Mouse (Mus musculus): ENCODE results near the gene Tas1r1.

Tas1r1 gene

DNA sequence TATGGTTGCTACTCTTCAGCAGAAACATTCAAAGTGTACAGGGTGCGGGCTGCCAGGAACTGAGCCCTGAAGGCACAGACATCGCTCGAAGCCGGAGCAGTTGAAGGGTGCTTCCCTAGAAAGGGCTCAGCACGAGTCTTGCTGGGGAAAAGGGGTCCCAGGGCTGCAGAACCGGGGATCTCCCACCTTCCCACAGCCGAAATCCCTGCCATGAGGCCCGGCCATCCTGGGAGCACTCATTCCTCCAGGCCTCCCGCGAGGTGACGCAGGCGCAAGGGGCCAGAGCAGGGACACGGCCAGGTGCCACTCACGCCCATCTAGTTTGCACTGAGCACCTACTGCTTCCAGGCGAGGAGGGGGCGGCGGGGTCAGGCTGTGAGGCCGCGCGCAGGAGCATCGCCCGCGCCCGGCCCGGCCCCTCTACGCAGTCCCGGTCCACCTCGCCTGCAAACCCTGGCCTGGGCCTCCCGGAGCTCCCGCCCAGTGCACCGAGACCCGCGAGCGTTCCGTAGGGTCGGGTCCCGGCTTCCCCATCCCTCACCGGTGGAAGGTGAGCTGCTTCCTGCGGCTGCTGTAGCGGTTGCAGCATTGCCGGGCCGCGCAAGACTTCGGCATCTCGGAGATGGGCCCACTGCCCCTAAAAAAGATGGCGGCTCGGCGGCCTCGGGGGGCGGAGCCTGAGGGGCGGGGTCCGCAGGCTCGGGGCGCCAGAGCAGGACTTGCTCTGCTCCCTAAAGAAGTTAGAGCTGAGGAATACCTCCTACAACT lies 49.8 kb downstream of the Tas1r1 start, which contains the start of gene Thap3:
TSS of gene Thap3 (minus strand) at position 656 of the 768 bp plus-strand sequence.
- DNase-seq (ENCODE audit: low read depth) = peak; percentile 68

DNA sequence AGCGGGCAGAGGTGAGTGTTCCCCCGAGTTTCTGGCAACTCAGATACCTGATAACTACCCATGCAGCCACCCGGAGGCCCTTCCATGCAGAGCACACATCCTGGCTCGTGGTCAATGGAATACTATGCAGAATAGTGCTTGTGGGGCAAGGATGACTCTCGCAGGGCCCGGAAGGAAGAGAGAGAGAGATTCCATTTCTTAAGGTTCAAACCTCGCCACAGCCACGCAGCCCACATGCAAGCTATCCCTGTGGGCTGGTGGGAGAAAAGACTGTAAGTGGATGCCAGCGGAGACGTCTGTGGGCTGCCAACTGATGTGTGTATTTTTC lies 50.4 kb downstream of the Tas1r1 start:
- peak; percentile 48 for DNase-seq (ENCODE audit: low read depth)

GRCm38 (mm10) chr4:151986650-151987049 lies 51.7 kb downstream of the Tas1r1 start:
- no peak for DNase-seq (ENCODE audit: low read depth)

DNA sequence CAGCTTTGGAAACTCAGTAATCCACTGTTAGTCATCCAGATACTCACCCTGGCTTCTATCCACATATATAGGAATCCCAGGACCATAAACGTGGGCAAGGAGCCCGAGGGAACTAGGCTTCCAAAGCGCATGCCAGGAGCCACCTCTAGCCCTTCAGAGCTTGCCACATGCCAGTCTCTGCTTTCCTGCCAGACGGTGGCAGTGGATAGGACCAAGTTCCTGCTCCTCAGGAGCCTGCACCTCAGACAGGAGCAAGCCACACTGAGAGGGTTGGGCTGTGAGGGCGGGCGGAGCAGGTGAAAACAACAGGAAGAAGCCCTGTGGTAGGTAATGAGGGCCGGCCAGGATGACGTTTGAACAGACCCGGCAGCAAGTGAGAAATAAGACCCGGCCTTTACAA lies 52.5 kb downstream of the Tas1r1 start:
- DNase-seq (ENCODE audit: low read depth) = no peak

- DNase-seq (ENCODE audit: low read depth) = no peak
Observed at GRCm38 (mm10) chr4:151983560-151983959, 54.8 kb downstream of the Tas1r1 start.

DNA sequence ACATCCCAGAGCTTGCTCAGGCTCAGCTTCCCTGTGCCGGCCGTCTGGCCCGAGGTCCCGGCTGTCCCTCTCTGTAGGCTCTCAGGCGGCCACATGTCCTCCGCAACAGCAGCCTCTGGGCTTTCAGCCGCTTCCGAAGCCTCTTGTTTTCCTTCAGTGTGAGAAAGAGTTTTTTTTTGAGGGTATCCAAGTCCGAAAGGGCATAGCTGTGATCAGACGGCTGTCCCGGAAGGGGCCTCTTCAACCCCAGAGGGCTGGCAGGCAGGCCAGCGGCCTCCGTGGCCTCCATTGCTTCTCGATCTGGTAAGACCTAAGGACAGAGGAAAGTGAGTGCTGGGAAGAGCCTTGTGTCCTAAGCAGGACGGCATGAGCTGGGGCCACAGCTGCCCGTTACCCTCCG lies 55.3 kb downstream of the Tas1r1 start:
- DNase-seq (ENCODE audit: low read depth) = no peak

- peak; percentile 73 for DNase-seq (ENCODE audit: low read depth)
Observed at GRCm38 (mm10) chr4:151981363-151981762, 57.0 kb downstream of the Tas1r1 start.

DNA sequence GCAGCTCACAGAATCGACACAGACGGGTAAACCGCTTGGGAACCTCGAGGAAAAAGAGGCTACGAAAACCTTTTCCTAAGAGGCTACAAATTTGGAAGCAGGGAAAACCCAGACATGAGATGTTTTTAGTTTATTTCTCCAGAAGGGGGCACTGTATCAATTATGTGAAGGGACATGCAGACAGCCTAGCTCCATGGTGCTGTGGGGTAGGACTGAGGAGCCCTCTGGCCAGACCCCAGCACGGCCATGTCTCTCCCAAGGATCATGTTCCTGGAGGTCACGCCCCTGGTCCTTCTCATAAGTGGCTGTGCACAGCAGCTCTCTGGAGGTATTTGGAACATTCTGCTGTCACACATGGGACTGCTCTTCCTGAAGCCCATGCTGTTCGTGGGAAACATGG lies 57.7 kb downstream of the Tas1r1 start:
- peak; percentile 38 for DNase-seq (ENCODE audit: low read depth)
